Mouse (Mus musculus) adipocyte (in vitro differentiated cells): ENCODE measurements around the gene Pcgf5.

ENCODE experiments used
- DNase-seq: peaks from one replicate; pipeline ENCODE4 v3.0.0-alpha.2; 2016; ENCODE audit warnings: low spot score

Gene Pcgf5

GRCm38 (mm10) chr19:36495555-36495954 lies 147.4 kb downstream of the Pcgf5 start:
- DNase-seq, result no peak

GRCm38 (mm10) chr19:36496532-36496931 lies 148.4 kb downstream of the Pcgf5 start:
- peak; percentile 15 for DNase-seq

GRCm38 (mm10) chr19:36497067-36497466 lies 149.0 kb downstream of the Pcgf5 start:
- peak; percentile 42 for DNase-seq

- no peak for DNase-seq
Observed at GRCm38 (mm10) chr19:36497744-36498143, 149.6 kb downstream of the Pcgf5 start.

GRCm38 (mm10) chr19:36504716-36505115 lies 156.6 kb downstream of the Pcgf5 start:
- DNase-seq, result no peak
